Comparison of ENCODE assay signal across 21 mouse cellular contexts in the genomic region with DNA sequence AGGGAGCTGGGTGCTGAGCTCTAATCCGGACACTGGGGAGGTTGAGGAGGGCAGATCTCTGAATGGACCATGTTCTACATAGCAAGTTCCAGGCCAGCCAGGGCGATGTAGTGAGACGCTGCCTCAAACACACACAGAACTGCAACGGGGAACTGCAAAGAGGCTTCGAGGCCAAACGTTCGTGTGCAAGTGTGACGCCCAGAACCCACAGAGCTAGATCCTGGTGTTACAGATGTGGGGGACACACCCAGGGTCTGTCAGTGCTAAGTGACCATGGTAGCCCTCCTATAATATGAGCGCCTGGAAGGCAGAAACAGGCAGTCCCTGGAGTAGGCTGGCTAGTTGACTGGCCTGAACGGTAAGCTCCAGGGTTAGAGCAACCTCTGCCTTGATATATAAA. TPM values are rescaled to one million over a fixed set of nuclear protein-coding genes. Genes with fewer than 3 reads are reported as not detected.
DNase-seq lines count a peak whose midpoint lies in the region; ATAC-seq lines count a peak whose summit lies in the region.
"Had no signal": no experiment of that assay in that cellular context is flagged by ENCODE, and none has a peak within 500 bp of the region (broad histone marks: within the 10 kb centered on the region; RNA-seq: fewer than 3 reads in every experiment).

No protein-coding gene starts in this region.

- peaks cover 88% of the 10 kb centered on the region for H3K36me3 ChIP-seq in heart, embryonic 10.5 days
- peaks cover 92% of the 10 kb centered on the region for H3K36me3 ChIP-seq in liver, embryonic 12.5 days

- 91% methylated on average over 10 of the region's 10 CpGs for WGBS in heart, embryonic 10.5 days
- WGBS in liver, embryonic 12.5 days (ENCODE audit: insufficient replicate concordance): 87% methylated on average over 10 of the region's 10 CpGs

- no peak overlapping the region for H3K4me3 ChIP-seq in heart, embryonic 10.5 days
- no peak overlapping the region for H3K4me3 ChIP-seq in liver, embryonic 12.5 days
- H3K4me3 ChIP-seq: embryonic facial prominence, embryonic 13.5 days; embryonic facial prominence, embryonic 15.5 days; erythroblast, embryonic 14.5 days; forebrain, embryonic 10.5 days; forebrain, embryonic 12.5 days had no signal

- H3K4me2 ChIP-seq in liver, embryonic 12.5 days: no peak overlapping the region
- H3K4me2 ChIP-seq: embryonic facial prominence, embryonic 13.5 days; embryonic facial prominence, embryonic 15.5 days; forebrain, embryonic 12.5 days had no signal

- H3K27ac ChIP-seq in heart, embryonic 10.5 days: no peak overlapping the region
- H3K27ac ChIP-seq in liver, embryonic 12.5 days: peak overlapping the region; percentile 5; the same call in 1 of the 2 replicates
- H3K27ac ChIP-seq: embryonic facial prominence, embryonic 13.5 days; embryonic facial prominence, embryonic 15.5 days; forebrain, embryonic 10.5 days; forebrain, embryonic 12.5 days had no signal

- intact Hi-C loops in heart, postnatal 25 days (cut with DNase I): loop anchor here (2.0 kb wide), 1 partner anchor 315 kb away; no protein-coding TSS in a partner anchor

- DNase-seq in heart, embryonic 10.5 days (ENCODE audit: low spot score): peak; percentile 68
- DNase-seq in heart, postnatal 25 days (ENCODE audit: low spot score): no peak
- DNase-seq in liver: no peak
- peak; percentile 1 for DNase-seq in right cerebral cortex, adult 18-20 months
- DNase-seq in right cerebral cortex, adult 2 months (ENCODE audit: low spot score in 2 of 2): no peak
- no peak for DNase-seq in kidney, postnatal 36 days
- DNase-seq: adrenal gland, adult 2 months; adrenal gland, postnatal 10 days; adrenal gland, postnatal 25 days; cerebellum, adult 11-12 months; cerebellum, adult 2 months; cerebellum, adult 9-10 months; cerebellum, postnatal 14 days; cerebellum, postnatal 36 days; embryo, embryonic 11 days had no signal

- H3K9me3 ChIP-seq in heart, embryonic 10.5 days: no peaks in the 10 kb centered on the region
- H3K9me3 ChIP-seq in liver, embryonic 12.5 days (replicated peaks): no peaks in the 10 kb centered on the region
- H3K9me3 ChIP-seq: embryonic facial prominence, embryonic 13.5 days; embryonic facial prominence, embryonic 15.5 days; forebrain, embryonic 10.5 days; forebrain, embryonic 12.5 days had no signal

- ATAC-seq in liver, embryonic 12.5 days: no peak

- H3K4me1 ChIP-seq in heart, embryonic 10.5 days: peaks cover 12% of the 10 kb centered on the region
- H3K4me1 ChIP-seq in liver, embryonic 12.5 days: peaks cover 62% of the 10 kb centered on the region
- H3K4me1 ChIP-seq: embryonic facial prominence, embryonic 13.5 days; embryonic facial prominence, embryonic 15.5 days; forebrain, embryonic 10.5 days; forebrain, embryonic 12.5 days had no signal

- no peaks in the 10 kb centered on the region for H3K27me3 ChIP-seq in heart, embryonic 10.5 days (ENCODE audit: insufficient read depth, poor library complexity, severe bottlenecking)
- no peaks in the 10 kb centered on the region for H3K27me3 ChIP-seq in liver, embryonic 12.5 days (replicated peaks)
- H3K27me3 ChIP-seq: embryonic facial prominence, embryonic 13.5 days; embryonic facial prominence, embryonic 15.5 days; forebrain, embryonic 12.5 days had no signal

- no peak overlapping the region for H3K9ac ChIP-seq in liver, embryonic 12.5 days
- H3K9ac ChIP-seq: embryonic facial prominence, embryonic 13.5 days; embryonic facial prominence, embryonic 15.5 days; forebrain, embryonic 12.5 days had no signal

RNA-seq across cellular contexts. Expression of gene Bola3, which starts 8.5 kb away (rescaled TPM):
- polyA plus RNA-seq in heart, embryonic 10.5 days (2016; fragmentation: Nextera tagmentation; extraction: Ambion mirVana): 238 and 283 TPM in 2 replicates
- 100 to 1,000 TPM; 371 to 393 TPM for total RNA-seq in heart, postnatal 25 days (2021)
- 314 and 322 TPM in 2 replicates for polyA plus RNA-seq in liver, embryonic 12.5 days (2016; fragmentation: Nextera tagmentation; extraction: Ambion mirVana)

RNA-seq across cellular contexts. Expression of gene Mob1a, which starts 31.6 kb away (rescaled TPM):
- 42.8 and 50.7 TPM in 2 replicates for polyA plus RNA-seq in heart, embryonic 10.5 days (2016; fragmentation: Nextera tagmentation; extraction: Ambion mirVana)
- total RNA-seq in heart, postnatal 25 days (2021): 10 to 100 TPM; 24.9 to 25.0 TPM
- 58.6 and 59.9 TPM in 2 replicates for polyA plus RNA-seq in liver, embryonic 12.5 days (2016; fragmentation: Nextera tagmentation; extraction: Ambion mirVana)

RNA-seq across cellular contexts. Expression of gene Mthfd2, which starts 31.7 kb away (rescaled TPM):
- polyA plus RNA-seq in heart, embryonic 10.5 days (2016; fragmentation: Nextera tagmentation; extraction: Ambion mirVana): 50.6 and 58.7 TPM in 2 replicates
- 1 to 10 TPM; 2.4 to 2.6 TPM for total RNA-seq in heart, postnatal 25 days (2021)
- 112 and 114 TPM in 2 replicates for polyA plus RNA-seq in liver, embryonic 12.5 days (2016; fragmentation: Nextera tagmentation; extraction: Ambion mirVana)

Comparison
In these comparisons a context has a peak if more than half of its experiments do, and no peak if none do; other contexts are left out.
1. DNase-seq: peak in heart, embryonic 10.5 days (single experiment) and right cerebral cortex, adult 18-20 months (single experiment); none in heart, postnatal 25 days (single experiment), liver (single experiment), right cerebral cortex, adult 2 months (0 of 2) and kidney, postnatal 36 days (0 of 2).